Mouse (Mus musculus) embryonic stem cell, embryonic (primary cell): Measurements from ENCODE around the gene Ago4.
"Not testable (repeated sequence)": the region's sequence is repeated elsewhere in the genome, so short reads cannot be mapped to it uniquely, and the experiment has no call there.

Experiments used
- CTCF ChIA-PET, 4 experiments: fragments of 300-600 bp in 2 of 4; fragments of 350-600 bp in 2 of 4; sonication (Branson Sonifier 250); formaldehyde crosslinking; loops; one replicate each; lab custom pipeline; 2022; ENCODE audit warnings: inconsistent platforms in 2 of 4; lab: Charles Lee
- POLR2A ChIA-PET, 4 experiments: fragments of 300-600 bp in 2 of 4; fragments of 350-600 bp in 2 of 4; sonication (Branson Sonifier 250); formaldehyde crosslinking; loops; one replicate each; lab custom pipeline; 2022; ENCODE audit warnings: antibody characterized with exemption in 4 of 4, inconsistent platforms in 1 of 4; lab: Charles Lee

The Ago4 gene

GRCm38 (mm10) chr4:126540487-126541071 is 7.3 kb upstream of the Ago4 start:
- POLR2A ChIA-PET, result interaction anchor here (0.7 to 1.5 kb wide), 10 partner anchors 11 to 257 kb away, joined by 3 to 7 read pairs (median 3); partner anchors contain the start of genes Clspn (in 2 of the 4), Ago1 (in 1 of the 4) and Psmb2 (in 1 of the 4)
- CTCF ChIA-PET, result interaction anchor here in 1 of 4 experiments (0.6 kb wide), 1 partner anchor 9 kb away, joined by 3 read pairs; no protein-coding TSS in a partner anchor

- ChIA-PET POLR2A (interaction anchor here in 3 of 4 experiments (0.6 to 2.3 kb wide), 12 partner anchors 10 to 704 kb away, joined by 3 to 8 read pairs (median 4); partner anchors contain the start of genes Ago1 (in 1 of the 3), Ago3 (in 1 of the 3), Eva1b (in 1 of the 3) and Map7d1 (in 1 of the 3)), CTCF (interaction anchor here in 3 of 4 experiments (0.6 to 1.1 kb wide), 8 partner anchors 20 to 240 kb away, joined by 3 to 16 read pairs (median 3); partner anchors contain the start of genes Ago1 (in 2 of the 3) and Clspn (in 1 of the 3))
These were observed 3.6 kb upstream of the Ago4 start for GRCm38 (mm10) chr4:126536865-126537264.

GRCm38 (mm10) chr4:126535631-126536030 is 2.4 kb upstream of the Ago4 start:
- POLR2A ChIA-PET, result interaction anchor here in 1 of 4 experiments (1.3 kb wide), 1 partner anchor 214 kb away, joined by 3 read pairs; no protein-coding TSS in a partner anchor
- CTCF ChIA-PET, result not testable (repeated sequence)

GRCm38 (mm10) chr4:126533729-126534070 is 428 bp upstream of the Ago4 start:
- CTCF ChIA-PET, result interaction anchor here in 2 of 4 experiments (0.5 to 1.3 kb wide), 4 partner anchors 14 to 1638 kb away, joined by 3 to 5 read pairs (median 4); no protein-coding TSS in a partner anchor

DNA sequence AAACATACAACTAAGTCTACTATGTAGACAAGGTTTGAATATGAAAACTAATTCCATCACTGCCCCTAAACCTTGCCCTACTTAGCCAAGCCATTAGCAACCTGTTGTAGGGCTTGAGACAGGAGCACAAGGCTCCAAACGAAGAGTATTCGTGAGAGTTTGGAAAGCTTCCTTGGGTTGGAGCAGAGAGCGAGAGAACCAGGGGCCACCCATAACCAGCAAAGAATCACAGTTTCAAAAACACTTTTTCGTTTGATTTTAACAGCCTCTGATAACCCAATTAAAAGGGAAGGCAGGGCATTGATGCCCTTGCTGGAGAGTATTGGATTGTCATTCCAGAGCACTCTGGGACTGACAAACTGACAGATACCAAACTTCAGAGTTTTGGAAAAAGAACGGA is 980 bp downstream of the Ago4 start:
- POLR2A ChIA-PET, result interaction anchor here in 1 of 4 experiments (0.6 kb wide), 1 partner anchor 385 kb away, joined by 3 read pairs; the partner anchor contains the start of gene Eva1b
- CTCF ChIA-PET, result no interaction called here

More at GRCm38 (mm10) chr4:126533729-126534070, 428 bp upstream of the Ago4 start:
- POLR2A ChIA-PET, result interaction anchor here in 3 of 4 experiments (0.8 to 1.2 kb wide), 5 partner anchors 10 to 212 kb away, joined by 3 read pairs; partner anchors contain the start of genes Adprhl2 (in 1 of the 3) and Clspn (in 1 of the 3)

GRCm38 (mm10) chr4:126526828-126527227 is 6.4 kb downstream of the Ago4 start:
- ChIA-PET POLR2A (interaction anchor here in 2 of 4 experiments (0.6 to 1.3 kb wide), 3 partner anchors 59 to 191 kb away, joined by 3 to 4 read pairs (median 3); no protein-coding TSS in a partner anchor), CTCF (interaction anchor here (0.6 to 1.6 kb wide), 19 partner anchors 8 to 270 kb away, joined by 3 to 9 read pairs (median 3); partner anchors contain the start of genes Adprhl2 (in 2 of the 4) and Clspn (in 1 of the 4))

DNA sequence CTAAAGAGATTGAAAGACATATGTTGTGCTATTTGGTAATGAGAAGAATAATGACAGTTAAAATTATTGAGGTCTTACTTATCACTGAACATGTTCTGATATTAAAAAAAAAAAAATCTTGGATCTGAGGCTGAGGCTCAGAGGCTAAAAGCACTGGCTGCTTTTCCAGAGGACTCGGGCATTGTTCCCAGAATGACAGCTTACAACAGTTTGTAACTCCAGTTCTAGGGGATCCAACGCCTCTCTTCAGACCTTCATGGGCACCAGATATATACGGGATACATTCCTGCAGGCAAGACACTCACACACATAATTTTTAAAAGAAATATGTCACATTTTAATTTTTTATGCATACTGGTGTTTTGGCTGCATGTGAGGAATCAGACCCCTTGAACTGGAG is 7.1 kb downstream of the Ago4 start:
- POLR2A ChIA-PET, result interaction anchor here in 3 of 4 experiments (0.6 to 1.3 kb wide), 3 partner anchors 60 to 793 kb away, joined by 3 to 4 read pairs (median 3); no protein-coding TSS in a partner anchor
- CTCF ChIA-PET, result interaction anchor here (0.7 to 1.6 kb wide), 12 partner anchors 8 to 250 kb away, joined by 3 to 9 read pairs (median 4); partner anchors contain the start of gene Adprhl2 (in 2 of the 4)

- CTCF ChIA-PET, result interaction anchor here in 2 of 4 experiments (1.1 to 1.4 kb wide), 2 partner anchors 45 to 180 kb away, joined by 3 read pairs; no protein-coding TSS in a partner anchor
- POLR2A ChIA-PET, result interaction anchor here (0.6 to 2.2 kb wide), 4 partner anchors 42 to 1587 kb away, joined by 4 to 6 read pairs (median 5); no protein-coding TSS in a partner anchor
These were observed 20.8 kb downstream of the Ago4 start for GRCm38 (mm10) chr4:126512308-126513066.

DNA sequence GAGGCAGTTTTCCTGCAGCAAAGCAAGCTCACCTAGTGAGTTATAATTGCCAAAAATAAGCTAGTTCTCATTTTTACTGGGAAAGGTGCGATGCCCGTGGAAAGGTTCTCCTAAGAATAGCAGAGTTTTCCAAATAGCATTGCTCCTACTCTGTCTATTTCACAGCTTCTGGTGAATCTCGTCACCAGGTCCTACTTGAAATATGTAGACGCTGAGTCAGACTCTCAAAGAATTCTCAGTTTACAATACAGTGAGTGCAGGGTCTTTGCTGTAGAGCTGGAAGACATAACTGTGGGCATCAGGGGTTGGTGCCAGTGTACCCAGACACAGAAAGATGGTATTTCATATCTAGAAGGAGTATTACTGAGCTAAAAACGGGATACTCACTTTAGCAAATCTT is 22.3 kb downstream of the Ago4 start:
- ChIA-PET CTCF (interaction anchor here in 2 of 4 experiments (0.6 kb wide), 3 partner anchors 25 to 1308 kb away, joined by 3 to 4 read pairs (median 3); no protein-coding TSS in a partner anchor), POLR2A (interaction anchor here in 2 of 4 experiments (0.7 to 2.2 kb wide), 3 partner anchors 8 to 105 kb away, joined by 3 to 4 read pairs (median 3); no protein-coding TSS in a partner anchor)

- POLR2A ChIA-PET, result interaction anchor here in 1 of 4 experiments (0.9 to 1.2 kb wide), 2 partner anchors 21 to 29 kb away, joined by 3 read pairs; no protein-coding TSS in a partner anchor
- CTCF ChIA-PET, result interaction anchor here in 2 of 4 experiments (0.6 kb wide), 2 partner anchors 171 to 374 kb away, joined by 3 to 4 read pairs; no protein-coding TSS in a partner anchor
These were observed 24.2 kb downstream of the Ago4 start for GRCm38 (mm10) chr4:126509072-126509471.

GRCm38 (mm10) chr4:126508110-126508899 is 25.0 kb downstream of the Ago4 start:
- CTCF ChIA-PET, result no interaction called here
- POLR2A ChIA-PET, result interaction anchor here in 2 of 4 experiments (0.6 to 1.2 kb wide), 4 partner anchors 22 to 52 kb away, joined by 3 to 7 read pairs (median 3); no protein-coding TSS in a partner anchor

DNA sequence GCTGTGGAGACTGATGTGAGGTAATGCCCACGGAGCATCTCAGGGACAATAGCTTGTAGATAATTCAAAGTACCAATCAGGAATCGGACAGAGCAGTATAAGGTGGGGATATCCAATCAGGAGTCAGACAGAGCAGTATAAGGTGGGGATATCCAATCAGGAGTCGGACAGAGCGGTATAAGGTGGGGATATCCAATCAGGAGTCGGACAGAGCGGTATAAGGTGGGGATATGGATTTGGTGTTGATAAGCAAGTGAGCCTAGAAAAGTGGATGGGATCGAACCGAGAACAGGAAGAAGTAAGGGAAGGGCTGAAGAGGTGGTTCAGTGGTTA is 30.3 kb downstream of the Ago4 start:
- ChIA-PET CTCF (no interaction called here), POLR2A (interaction anchor here in 2 of 4 experiments (0.5 to 0.9 kb wide), 2 partner anchors 8 to 52 kb away, joined by 3 read pairs; no protein-coding TSS in a partner anchor)

DNA sequence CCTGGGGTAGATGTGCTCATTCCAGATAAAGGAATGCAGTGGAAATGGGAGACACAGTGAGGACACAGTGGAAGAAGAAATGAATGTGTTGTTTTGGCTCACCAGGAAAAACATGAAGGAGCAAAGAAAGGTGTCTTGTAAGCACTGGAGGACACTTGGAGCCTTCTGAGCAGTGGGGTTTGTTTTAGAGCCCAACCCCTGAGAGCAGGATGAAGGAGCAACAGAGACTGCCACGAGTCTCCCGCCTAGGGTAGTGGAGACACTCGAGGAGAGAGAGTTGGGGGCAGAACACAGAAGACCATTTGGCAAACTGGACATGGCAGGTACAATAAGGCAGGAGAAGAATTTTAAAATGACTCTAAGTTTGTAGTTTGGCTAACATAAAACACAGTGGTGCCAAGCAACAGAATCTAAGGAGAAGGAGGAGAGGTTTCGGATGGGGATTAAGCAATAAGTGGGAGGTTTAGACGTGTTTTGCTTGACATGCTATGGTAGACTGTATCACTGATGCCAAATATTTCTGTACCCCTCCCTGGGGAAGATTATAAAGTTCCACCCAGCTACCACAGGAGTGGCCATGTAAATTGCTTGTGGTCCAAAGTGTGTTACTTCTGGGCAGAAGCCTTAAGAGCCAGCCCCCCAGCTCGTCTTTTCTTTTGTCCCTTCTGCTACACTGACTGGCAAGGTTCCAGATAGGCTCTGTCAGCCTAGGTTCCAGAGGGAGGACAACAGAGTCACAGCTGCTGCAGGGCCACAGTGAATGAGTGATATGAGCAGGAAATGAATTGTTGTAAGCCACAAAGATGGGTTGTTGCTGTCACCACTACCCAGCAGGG is 30.9 kb downstream of the Ago4 start:
- ChIA-PET CTCF (interaction anchor here in 1 of 4 experiments (0.6 kb wide), 1 partner anchor 239 kb away, joined by 3 read pairs; no protein-coding TSS in a partner anchor), POLR2A (interaction anchor here in 2 of 4 experiments (0.6 to 0.9 kb wide), 2 partner anchors 9 to 38 kb away, joined by 3 read pairs; no protein-coding TSS in a partner anchor)

DNA sequence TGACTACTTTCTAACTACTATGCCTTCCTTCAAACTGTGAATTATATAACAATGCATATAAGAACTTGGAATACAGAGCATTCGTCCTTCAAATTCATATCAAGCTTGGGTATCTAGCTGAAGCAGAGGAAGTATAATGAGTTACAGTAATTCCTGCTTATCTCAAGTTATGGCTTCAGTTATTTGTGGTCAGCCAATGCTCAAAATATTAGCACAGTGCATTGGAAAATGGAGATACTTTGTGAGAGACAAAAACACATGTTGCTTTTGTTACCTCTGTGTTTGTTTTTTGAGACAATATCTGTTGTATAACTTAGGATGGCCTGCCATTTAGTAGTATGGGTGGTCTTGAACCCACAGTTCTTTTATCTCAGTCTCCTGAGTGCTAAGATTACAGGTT is 34.7 kb downstream of the Ago4 start:
- POLR2A ChIA-PET, result no interaction called here
- CTCF ChIA-PET, result no interaction called here

- ChIA-PET POLR2A (interaction anchor here in 2 of 4 experiments (1.0 to 2.4 kb wide), 2 partner anchors 10 to 32 kb away, joined by 5 read pairs; no protein-coding TSS in a partner anchor), CTCF (interaction anchor here in 1 of 4 experiments (0.5 kb wide), 1 partner anchor 314 kb away, joined by 3 read pairs; no protein-coding TSS in a partner anchor)
These were observed 36.3 kb downstream of the Ago4 start for GRCm38 (mm10) chr4:126496963-126497362.
